Mouse (Mus musculus) kidney, postnatal 36 days (tissue): Measurements from ENCODE around the gene Ankib1.

Experiments used
- DNase-seq, 2 experiments: peaks; one replicate each; pipeline ENCODE4 v3.0.0; 2021 to 2022; ENCODE audit warnings: mixed read lengths in 2 of 2

The Ankib1 gene

GRCm38 (mm10) chr5:3646539-3646938 lies 156.2 kb downstream of the Ankib1 start:
- no peak for DNase-seq

- no peak for DNase-seq
Observed at GRCm38 (mm10) chr5:3645326-3645725, 157.4 kb downstream of the Ankib1 start.

DNA sequence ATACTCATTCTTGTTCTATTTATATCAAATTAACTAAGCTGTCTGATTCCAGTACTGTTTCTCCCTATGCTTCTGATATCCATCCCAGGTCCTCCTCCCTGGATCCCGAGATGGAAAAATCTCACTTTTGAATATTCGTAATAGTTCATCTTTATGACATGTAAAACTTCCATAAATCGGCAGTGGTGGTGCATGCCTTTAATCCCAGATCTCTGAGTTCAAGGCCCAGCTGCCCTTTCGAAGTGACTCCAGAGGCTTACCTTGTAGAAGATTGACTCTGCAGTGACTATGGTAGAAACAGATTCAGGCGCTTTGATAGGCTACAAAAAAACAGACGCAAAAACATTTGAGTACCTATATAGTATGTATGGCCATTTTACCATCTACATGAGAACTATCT lies 158.1 kb downstream of the Ankib1 start:
- DNase-seq, result no peak
